Mouse (Mus musculus) myocyte (in vitro differentiated cells): Measurements from ENCODE around the gene Plxna2.

ENCODE experiments used
- CEBPB ChIP-seq: IDR thresholded peaks from 2 replicates; pipeline ENCODE4 v1.6.1; 2011; ENCODE audit warnings: mild to moderate bottlenecking, moderate library complexity; ENCODE audit not compliant: poor library complexity, insufficient read depth, severe bottlenecking
- E2F4 ChIP-seq: IDR thresholded peaks from one replicate; pipeline ENCODE4 v1.6.1; 2011; ENCODE audit warnings: mild to moderate bottlenecking, control low read depth, moderate library complexity; ENCODE audit not compliant: insufficient read depth
- MAX ChIP-seq: IDR thresholded peaks from one replicate; pipeline ENCODE4 v1.6.1; 2011; ENCODE audit warnings: low read depth, mild to moderate bottlenecking, control low read depth
- MYOG ChIP-seq, 3 experiments: IDR thresholded peaks; one replicate each; pipeline ENCODE4 v1.6.1; 2011; ENCODE audit warnings: control low read depth in 2 of 3, low read depth in 2 of 3, mild to moderate bottlenecking in 2 of 3; ENCODE audit not compliant: insufficient read length in 2 of 3, control insufficient read depth in 1 of 3, insufficient read depth in 1 of 3
- POLR2A ChIP-seq: IDR thresholded peaks from one replicate; pipeline ENCODE4 v1.6.1; 2011; ENCODE audit warnings: low read depth, mild to moderate bottlenecking, control low read depth, moderate library complexity; ENCODE audit not compliant: insufficient read length
- POLR2AphosphoS2 ChIP-seq: IDR thresholded peaks from one replicate; pipeline ENCODE4 v1.6.1; 2011; ENCODE audit warnings: low read depth, control low read depth; ENCODE audit not compliant: insufficient read length
- REST ChIP-seq: IDR thresholded peaks from one replicate; pipeline ENCODE4 v1.6.1; 2011; ENCODE audit warnings: mild to moderate bottlenecking, control low read depth, moderate library complexity; ENCODE audit not compliant: insufficient read depth, insufficient read length
- SRF ChIP-seq: IDR thresholded peaks from one replicate; pipeline ENCODE4 v1.6.1; 2011; ENCODE audit warnings: low read depth; ENCODE audit not compliant: control insufficient read depth, insufficient read length
- TCF12 ChIP-seq: IDR thresholded peaks from one replicate; pipeline ENCODE4 v1.6.1; 2011; ENCODE audit warnings: mild to moderate bottlenecking, control low read depth; ENCODE audit not compliant: poor library complexity, insufficient read depth, severe bottlenecking
- USF1 ChIP-seq: IDR thresholded peaks from one replicate; pipeline ENCODE4 v1.6.1; 2011; ENCODE audit warnings: low read depth, mild to moderate bottlenecking, control low read depth, moderate library complexity

DNA sequence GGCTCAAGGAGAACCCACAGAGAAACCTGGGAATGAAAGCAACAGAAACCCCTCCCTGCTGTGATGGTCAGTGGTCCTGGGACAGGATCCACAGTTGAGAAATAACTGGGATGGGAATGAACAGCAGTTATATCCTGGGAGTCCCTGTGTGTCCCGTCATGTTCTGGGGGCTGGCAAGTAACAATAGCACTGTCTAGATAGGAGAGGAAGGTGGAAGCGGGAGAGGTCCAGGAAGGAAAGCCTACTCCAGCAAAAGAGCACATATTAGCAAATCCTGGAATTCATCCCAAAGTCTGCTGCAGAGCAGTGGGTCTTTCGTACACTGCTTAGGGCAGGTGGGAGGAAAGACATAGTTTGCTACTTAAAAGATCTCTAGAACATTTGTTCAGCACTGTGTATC lies 17.9 kb downstream of the Plxna2 start:
- no peak for TF ChIP-seq USF1
- TF ChIP-seq POLR2A: no peak
- TF ChIP-seq CEBPB: no peak
- no peak for TF ChIP-seq TCF12
- TF ChIP-seq POLR2AphosphoS2: no peak
- no peak for TF ChIP-seq MAX
- TF ChIP-seq REST: no peak
- TF ChIP-seq SRF: no peak
- TF ChIP-seq E2F4: no peak
- TF ChIP-seq MYOG (IDR thresholded peaks at IDR 0.05; ENCODE audit: control insufficient read depth in 1 of 3, insufficient read depth in 1 of 3, insufficient read length in 2 of 3, low read depth in 2 of 3): no peak
